Mouse (Mus musculus): ENCODE results near the gene 1190002N15Rik.

DNA sequence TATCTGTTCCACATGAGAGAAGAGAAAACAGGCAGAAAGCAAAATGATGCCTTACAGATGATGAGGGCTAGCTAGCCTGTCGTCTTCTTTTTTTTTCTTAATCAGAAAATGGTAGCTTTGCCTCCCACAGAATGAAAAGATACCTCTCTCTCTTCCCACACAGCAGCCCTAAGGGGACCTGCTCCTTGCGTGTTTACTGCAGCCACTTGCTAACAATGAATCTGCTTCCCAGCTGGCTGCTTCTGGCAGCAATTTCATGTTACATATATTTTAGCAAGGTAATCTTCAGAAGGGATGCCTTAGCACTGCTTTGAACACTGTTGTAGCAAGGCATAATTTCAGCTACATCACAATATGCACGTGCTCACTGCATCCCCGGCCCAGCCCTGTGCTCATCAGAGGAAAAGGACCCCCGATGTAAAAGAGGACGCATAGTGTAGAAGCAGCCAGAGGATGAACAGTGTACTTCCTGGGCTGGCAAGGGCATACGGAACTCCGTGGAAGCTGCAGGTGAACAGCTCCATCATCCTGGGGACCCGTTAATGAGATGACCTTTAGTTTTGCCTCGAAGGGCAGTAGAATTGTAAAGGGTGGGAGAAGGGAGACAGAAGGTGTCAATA, 64.8 kb downstream of the 1190002N15Rik start:
- no peak for TF ChIP-seq EP300 (IDR thresholded peaks at IDR 0.05)
- no peak for TF ChIP-seq CTCF (IDR thresholded peaks at IDR 0.05)

Measured in lung, postnatal 0 days (tissue).